Mouse (Mus musculus): ENCODE measurements around the gene Abca4. TPM values are rescaled to one million over a fixed set of nuclear protein-coding genes. Genes with fewer than 3 reads are reported as not detected.
"Not testable (repeated sequence)": the region's sequence is repeated elsewhere in the genome, so short reads cannot be mapped to it uniquely, and the experiment has no call there.

Gene Abca4
- polyA plus RNA-seq, 2 experiments from 2014 or later, result not detected

GRCm38 (mm10) chr3:122221240-122222036 is 177.2 kb downstream of the Abca4 start:
- no peak for ATAC-seq

GRCm38 (mm10) chr3:122226972-122227371 is 182.7 kb downstream of the Abca4 start:
- ATAC-seq, result not testable (repeated sequence)

Other genes with a start within 250 kb of the Abca4 start
- 10 to 100 TPM; 13.5 to 15.4 TPM for gene Abcd3, start 229.1 kb upstream of the Abca4 start, polyA plus RNA-seq (2017; shearing (Covaris generic))
- gene Arhgap29, start 91.9 kb upstream of the Abca4 start, polyA plus RNA-seq (2017; shearing (Covaris generic)), result under 1 TPM; 0.92 to 0.94 TPM
- gene Gclm, start 201.1 kb downstream of the Abca4 start, polyA plus RNA-seq (2017; shearing (Covaris generic)), result 10 to 100 TPM in 1 of 2 experiments, 1 to 10 TPM in 1; 7.8 to 11.4 TPM
- gene Dnttip2, start 229.9 kb downstream of the Abca4 start, polyA plus RNA-seq (2017; shearing (Covaris generic)), result 100 to 1,000 TPM; 108 to 120 TPM
- 1 to 10 TPM in 1 of 2 experiments, not detected in 1; 1.4 TPM for gene Bcar3, start 249.7 kb downstream of the Abca4 start, polyA plus RNA-seq (2017; shearing (Covaris generic))